Mouse (Mus musculus): ENCODE data around the gene Hist1h1e. TPM values are rescaled to one million over a fixed set of nuclear protein-coding genes. Genes with fewer than 3 reads are reported as not detected.
"Not testable (repeated sequence)": the region's sequence is repeated elsewhere in the genome, so short reads cannot be mapped to it uniquely, and the experiment has no call there.

Hist1h1e gene
- polyA plus RNA-seq, 1 experiment from 2014 or later: 4.8 TPM

DNA sequence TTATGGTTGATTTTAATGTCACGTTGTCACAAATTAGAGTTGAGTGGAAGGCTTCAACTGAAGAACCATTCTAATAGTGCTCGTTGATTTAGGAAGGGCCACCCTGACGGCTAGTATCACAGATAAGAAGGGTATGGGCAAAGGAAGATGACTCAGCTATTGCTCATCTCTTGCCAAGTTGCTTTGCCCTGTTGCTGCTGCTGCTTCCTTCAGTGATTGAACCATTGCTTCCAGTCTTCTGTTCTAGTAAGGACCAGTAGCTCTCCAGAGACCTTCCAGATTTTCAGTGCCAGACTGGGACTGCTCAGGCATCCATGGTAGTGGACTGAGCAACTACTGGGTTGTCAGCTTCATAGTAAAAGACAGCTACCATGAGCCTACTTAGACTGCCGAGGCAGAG, 13.1 kb downstream of the Hist1h1e start:
- ATAC-seq (ENCODE audit: low FRiP score, low read depth): no peak
- H3K36me3 ChIP-seq: no peaks in the 10 kb centered on the region
- H3K4me1 ChIP-seq (replicated peaks): no peaks in the 10 kb centered on the region
- WGBS: 87% methylated on average over 4 of the region's 4 CpGs
- H3K27me3 ChIP-seq: no peaks in the 10 kb centered on the region
- H3K9ac ChIP-seq: no peak overlapping the region
- H3K9me3 ChIP-seq: no peaks in the 10 kb centered on the region
- H3K4me2 ChIP-seq: no peak overlapping the region
- H3K27ac ChIP-seq (replicated peaks): no peak overlapping the region
- H3K4me3 ChIP-seq: no peak overlapping the region

DNA sequence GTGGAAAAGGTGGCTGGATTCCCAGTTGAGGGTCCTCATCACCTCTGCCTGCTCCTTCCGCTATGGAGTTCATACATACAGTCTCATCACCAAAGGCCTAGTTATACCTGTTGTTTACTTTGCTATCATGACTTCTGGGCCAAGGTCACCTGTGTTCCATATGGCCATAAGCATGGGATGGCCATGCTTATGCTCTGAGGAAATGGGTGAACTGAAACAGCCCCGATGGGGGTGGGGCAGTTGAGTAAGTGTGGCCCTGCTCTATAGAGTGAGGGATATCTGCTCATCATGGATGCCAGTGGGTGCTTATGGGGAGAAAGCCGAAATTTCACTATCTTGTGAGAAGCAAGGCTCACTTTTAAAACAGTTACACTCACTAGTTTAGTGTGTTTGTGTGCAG, 17.3 kb downstream of the Hist1h1e start:
- Histone ChIP-seq H3K27ac (replicated peaks) (no peak overlapping the region), H3K9ac (no peak overlapping the region), H3K4me1 (replicated peaks) (no peaks in the 10 kb centered on the region), H3K4me2 (no peak overlapping the region), H3K27me3 (no peaks in the 10 kb centered on the region), H3K36me3 (no peaks in the 10 kb centered on the region), H3K9me3 (no peaks in the 10 kb centered on the region), H3K4me3 (no peak overlapping the region)
- ATAC-seq (ENCODE audit: low FRiP score, low read depth): no peak
- WGBS: 89% methylated on average over 3 of the region's 3 CpGs

DNA sequence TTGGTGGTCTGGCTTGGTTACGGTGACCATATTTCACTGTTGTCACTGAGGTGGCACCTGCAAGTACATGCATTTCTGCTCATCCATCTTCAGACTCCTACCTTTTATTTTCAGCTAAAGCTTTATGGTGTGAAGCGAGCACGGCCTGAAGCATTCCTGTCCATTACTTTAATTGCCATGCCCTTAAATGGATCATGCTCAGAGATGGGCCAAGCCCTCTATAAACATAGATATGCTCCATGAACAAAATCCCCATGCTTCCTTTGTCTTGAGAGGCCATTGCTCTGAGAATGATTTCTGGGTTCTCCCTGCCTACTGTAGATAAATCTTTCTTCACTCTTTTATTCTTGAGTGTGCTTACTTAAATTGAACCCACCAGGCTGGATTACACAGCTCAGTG, 17.9 kb downstream of the Hist1h1e start:
- Histone ChIP-seq H3K4me2 (no peak overlapping the region), H3K9me3 (no peaks in the 10 kb centered on the region), H3K27ac (replicated peaks) (no peak overlapping the region), H3K4me3 (no peak overlapping the region), H3K4me1 (replicated peaks) (no peaks in the 10 kb centered on the region), H3K9ac (no peak overlapping the region), H3K27me3 (no peaks in the 10 kb centered on the region), H3K36me3 (no peaks in the 10 kb centered on the region)
- ATAC-seq (ENCODE audit: low FRiP score, low read depth): no peak
- 92% methylated on average over 3 of the region's 3 CpGs for WGBS

DNA sequence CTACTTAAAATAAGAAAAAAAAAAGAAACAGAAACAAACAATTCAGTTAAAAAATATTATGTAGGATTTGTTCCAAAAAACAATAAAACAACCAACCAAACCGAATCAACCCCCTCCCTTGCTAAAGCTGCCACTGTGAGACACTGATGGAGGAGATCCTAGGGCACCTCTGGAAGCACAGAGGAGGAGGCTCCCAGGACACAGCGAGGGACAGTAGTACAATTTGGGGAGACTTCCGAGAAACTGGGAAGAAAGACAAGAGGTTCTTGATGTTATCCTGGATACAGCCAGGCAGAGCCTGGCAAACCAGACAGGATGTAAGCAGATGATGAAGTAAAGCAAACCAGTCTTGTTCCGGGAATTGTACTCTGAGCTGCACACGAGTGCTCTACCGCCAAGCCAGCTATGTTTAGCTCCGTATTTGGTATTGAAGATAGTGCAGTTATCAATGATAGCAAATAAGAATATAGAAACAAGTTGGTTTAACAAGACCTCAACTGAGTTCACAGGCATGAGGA, 19.1 kb downstream of the Hist1h1e start:
- H3K27me3 ChIP-seq: no peaks in the 10 kb centered on the region
- no peaks in the 10 kb centered on the region for H3K36me3 ChIP-seq
- no peak overlapping the region for H3K27ac ChIP-seq (replicated peaks)
- no peaks in the 10 kb centered on the region for H3K9me3 ChIP-seq
- no peak overlapping the region for H3K9ac ChIP-seq
- no peak overlapping the region for H3K4me2 ChIP-seq
- H3K4me3 ChIP-seq: no peak overlapping the region
- no peaks in the 10 kb centered on the region for H3K4me1 ChIP-seq (replicated peaks)
- 83% methylated on average over 7 of the region's 7 CpGs for WGBS
- no peak for ATAC-seq (ENCODE audit: low FRiP score, low read depth)

DNA sequence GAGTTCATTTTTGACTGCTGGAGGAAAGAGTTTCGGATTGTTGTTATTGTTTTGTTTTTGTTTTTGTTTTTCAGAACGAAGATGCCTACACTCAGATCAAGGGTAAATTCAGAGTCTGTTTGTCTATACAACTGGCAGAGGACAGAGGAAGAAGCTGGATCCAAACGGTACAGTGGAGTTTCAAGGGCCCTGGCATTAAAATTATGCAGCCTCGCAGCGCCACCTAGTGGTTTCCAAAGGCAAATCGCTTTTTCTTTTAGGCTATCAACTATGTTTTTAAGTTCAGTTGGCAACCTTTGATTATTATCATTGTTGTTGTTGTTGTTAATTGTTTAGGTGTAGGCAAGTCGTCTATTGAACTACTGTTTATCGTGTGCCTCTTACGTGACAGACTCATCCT, 24.4 kb downstream of the Hist1h1e start:
- H3K9me3 ChIP-seq: no peaks in the 10 kb centered on the region
- no peaks in the 10 kb centered on the region for H3K27me3 ChIP-seq
- H3K36me3 ChIP-seq: no peaks in the 10 kb centered on the region
- H3K4me1 ChIP-seq (replicated peaks): no peaks in the 10 kb centered on the region
- WGBS: 8% methylated on average over 9 of the region's 9 CpGs
- no peak overlapping the region for H3K4me3 ChIP-seq
- no peak overlapping the region for H3K27ac ChIP-seq (replicated peaks)
- no peak overlapping the region for H3K9ac ChIP-seq
- no peak for ATAC-seq (ENCODE audit: low FRiP score, low read depth)
- H3K4me2 ChIP-seq: no peak overlapping the region

- no peak overlapping the region for H3K9ac ChIP-seq
- no peaks in the 10 kb centered on the region for H3K27me3 ChIP-seq
- WGBS: 86% methylated on average over 7 of the region's 7 CpGs
- no peak for ATAC-seq (ENCODE audit: low FRiP score, low read depth)
- no peaks in the 10 kb centered on the region for H3K9me3 ChIP-seq
- H3K4me2 ChIP-seq: no peak overlapping the region
- H3K27ac ChIP-seq (replicated peaks): no peak overlapping the region
- no peaks in the 10 kb centered on the region for H3K36me3 ChIP-seq
- no peaks in the 10 kb centered on the region for H3K4me1 ChIP-seq (replicated peaks)
- H3K4me3 ChIP-seq: no peak overlapping the region
These were observed 26.6 kb downstream of the Hist1h1e start for GRCm38 (mm10) chr13:23595622-23596372.

DNA sequence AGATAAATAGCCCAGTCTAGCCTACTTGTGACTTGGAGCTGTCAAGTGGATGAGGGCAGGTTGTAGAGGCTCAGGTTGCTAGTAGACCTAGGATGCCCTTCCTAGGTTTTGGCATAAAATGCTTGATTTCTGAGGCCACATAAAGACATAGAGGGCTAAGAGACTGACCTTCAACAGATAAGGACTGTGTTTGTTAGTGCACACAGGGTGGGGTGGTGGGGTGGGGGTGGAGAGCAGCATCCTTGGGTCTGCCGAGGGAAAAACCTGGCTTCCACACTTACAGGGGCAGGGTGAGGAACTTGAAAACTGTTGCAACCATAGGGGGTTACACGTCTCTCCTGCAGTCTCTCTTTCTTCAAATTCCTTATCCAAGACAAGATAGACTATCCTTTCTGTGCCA, 27.2 kb downstream of the Hist1h1e start:
- Histone ChIP-seq H3K9ac (no peak overlapping the region), H3K27me3 (no peaks in the 10 kb centered on the region), H3K4me3 (no peak overlapping the region), H3K4me1 (replicated peaks) (no peaks in the 10 kb centered on the region), H3K9me3 (no peaks in the 10 kb centered on the region), H3K27ac (replicated peaks) (no peak overlapping the region), H3K36me3 (no peaks in the 10 kb centered on the region), H3K4me2 (no peak overlapping the region)
- no peak for ATAC-seq (ENCODE audit: low FRiP score, low read depth)
- WGBS: 85% methylated on average over 2 of the region's 2 CpGs

GRCm38 (mm10) chr13:23593051-23593770, 29.1 kb downstream of the Hist1h1e start:
- ATAC-seq (ENCODE audit: low FRiP score, low read depth): no peak
- Histone ChIP-seq H3K27ac (replicated peaks) (no peak overlapping the region), H3K4me3 (no peak overlapping the region), H3K27me3 (no peaks in the 10 kb centered on the region), H3K9me3 (no peaks in the 10 kb centered on the region), H3K4me2 (no peak overlapping the region), H3K4me1 (replicated peaks) (no peaks in the 10 kb centered on the region), H3K36me3 (no peaks in the 10 kb centered on the region), H3K9ac (no peak overlapping the region)
- 85% methylated on average over 5 of the region's 5 CpGs for WGBS

DNA sequence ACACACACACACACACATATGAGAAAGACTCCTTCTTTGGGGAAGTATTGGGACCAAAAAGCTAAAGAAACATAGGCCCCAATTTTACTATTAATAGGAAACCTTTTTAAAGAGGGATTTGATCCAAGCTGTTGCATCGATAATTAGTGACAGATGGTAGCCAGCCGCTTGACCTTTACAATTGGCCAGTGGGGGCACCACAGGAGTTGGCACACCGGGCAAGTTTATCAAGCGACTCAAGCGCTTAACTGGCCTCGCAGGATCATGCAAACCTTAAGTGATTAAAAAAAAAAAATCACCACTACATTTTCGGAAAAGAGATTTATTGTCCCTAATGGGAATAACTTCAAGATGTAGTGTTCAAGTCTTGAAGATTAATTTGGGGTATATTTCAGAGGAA, 29.7 kb downstream of the Hist1h1e start:
- no peaks in the 10 kb centered on the region for H3K27me3 ChIP-seq
- H3K9ac ChIP-seq: no peak overlapping the region
- no peak overlapping the region for H3K27ac ChIP-seq (replicated peaks)
- WGBS: 85% methylated on average over 7 of the region's 7 CpGs
- no peaks in the 10 kb centered on the region for H3K36me3 ChIP-seq
- no peak overlapping the region for H3K4me2 ChIP-seq
- no peaks in the 10 kb centered on the region for H3K9me3 ChIP-seq
- no peaks in the 10 kb centered on the region for H3K4me1 ChIP-seq (replicated peaks)
- ATAC-seq (ENCODE audit: low FRiP score, low read depth): no peak
- no peak overlapping the region for H3K4me3 ChIP-seq

- H3K9me3 ChIP-seq; ATAC-seq (ENCODE audit: low FRiP score, low read depth); H3K4me1 ChIP-seq (replicated peaks); H3K27ac ChIP-seq (replicated peaks); H3K36me3 ChIP-seq; H3K4me3 ChIP-seq; H3K27me3 ChIP-seq; H3K4me2 ChIP-seq; H3K9ac ChIP-seq: not testable (repeated sequence)
- 89% methylated on average over 7 of the region's 7 CpGs for WGBS
These were observed 30.5 kb downstream of the Hist1h1e start for GRCm38 (mm10) chr13:23591886-23592285.

DNA sequence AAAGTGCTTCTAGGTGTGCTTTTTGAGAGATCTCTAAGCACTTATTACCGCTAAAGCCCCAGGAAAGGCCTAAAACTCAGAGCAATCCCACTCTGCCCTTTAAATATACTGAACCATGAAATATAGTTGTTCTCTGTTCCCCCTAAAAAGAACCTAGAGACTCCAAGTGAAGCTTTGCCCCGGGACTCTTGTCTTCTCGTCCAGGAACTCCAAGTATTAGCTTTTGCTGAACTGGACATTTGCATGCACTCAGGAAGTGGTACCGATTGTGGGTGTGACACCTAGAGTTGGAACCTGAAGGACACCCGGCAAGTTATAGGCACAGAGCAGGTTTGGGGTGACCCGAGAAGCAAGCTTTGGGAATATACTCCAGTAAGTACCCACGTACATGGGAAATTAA, 31.2 kb downstream of the Hist1h1e start:
- 94% methylated on average over 7 of the region's 7 CpGs for WGBS
- Histone ChIP-seq H3K36me3 (no peaks in the 10 kb centered on the region), H3K27ac (replicated peaks) (no peak overlapping the region), H3K27me3 (no peaks in the 10 kb centered on the region), H3K4me3 (no peak overlapping the region), H3K4me1 (replicated peaks) (peaks cover 7% of the 10 kb centered on the region), H3K9ac (no peak overlapping the region), H3K4me2 (no peak overlapping the region), H3K9me3 (no peaks in the 10 kb centered on the region)
- no peak for ATAC-seq (ENCODE audit: low FRiP score, low read depth)

- Histone ChIP-seq H3K4me2 (peak overlapping the region; percentile 93), H3K36me3 (no peaks in the 10 kb centered on the region), H3K4me1 (replicated peaks) (peaks cover 30% of the 10 kb centered on the region), H3K27me3 (no peaks in the 10 kb centered on the region), H3K4me3 (peak overlapping the region; percentile 53), H3K9me3 (no peaks in the 10 kb centered on the region), H3K27ac (replicated peaks) (peak overlapping the region; percentile 79), H3K9ac (peak overlapping the region; percentile 39)
- WGBS: 13% methylated on average over 1 of the region's 1 CpGs
- no peak for ATAC-seq (ENCODE audit: low FRiP score, low read depth)
These were observed 35.5 kb downstream of the Hist1h1e start for GRCm38 (mm10) chr13:23586940-23587225.

Measured in hindbrain, embryonic 15.5 days (tissue).